Mouse (Mus musculus): ENCODE results near the gene Dlg1. TPM values are rescaled to one million over a fixed set of nuclear protein-coding genes. Genes with fewer than 3 reads are reported as not detected.
"Not testable (repeated sequence)": the region's sequence is repeated elsewhere in the genome, so short reads cannot be mapped to it uniquely, and the experiment has no call there.

The Dlg1 gene
- polyA plus RNA-seq, 1 experiment from 2014 or later: 33.7 TPM

- H3K4me1 ChIP-seq: peaks cover 11% of the 10 kb centered on the region; the same call in 1 of the 2 replicates
Measured at GRCm38 (mm10) chr16:31696367-31696766, 33.1 kb downstream of the Dlg1 start.

GRCm38 (mm10) chr16:31697341-31697740, 34.1 kb downstream of the Dlg1 start:
- H3K4me2 ChIP-seq: no peak overlapping the region
- H3K4me3 ChIP-seq: no peak overlapping the region
- no peak for ATAC-seq (ENCODE audit: insufficient number of reproducible peaks, low FRiP score, low TSS enrichment, low read depth)
- H3K9ac ChIP-seq: no peak overlapping the region
- 80% methylated on average over 4 of the region's 4 CpGs for WGBS
- no peak overlapping the region for H3K27ac ChIP-seq
- H3K9me3 ChIP-seq: no peaks in the 10 kb centered on the region
- H3K36me3 ChIP-seq: no peaks in the 10 kb centered on the region
- H3K27me3 ChIP-seq: no peaks in the 10 kb centered on the region
- peaks cover 11% of the 10 kb centered on the region; the same call in 1 of the 2 replicates for H3K4me1 ChIP-seq

More at GRCm38 (mm10) chr16:31696367-31696766, 33.1 kb downstream of the Dlg1 start:
- no peak for ATAC-seq (ENCODE audit: insufficient number of reproducible peaks, low FRiP score, low TSS enrichment, low read depth)
- WGBS: 50% methylated on average over 6 of the region's 6 CpGs
- Histone ChIP-seq H3K9ac (no peak overlapping the region), H3K27ac (no peak overlapping the region; the same call in 1 of the 2 replicates), H3K9me3 (no peaks in the 10 kb centered on the region), H3K27me3 (no peaks in the 10 kb centered on the region), H3K36me3 (no peaks in the 10 kb centered on the region), H3K4me3 (no peak overlapping the region), H3K4me2 (no peak overlapping the region)

GRCm38 (mm10) chr16:31705213-31705612, 42.0 kb downstream of the Dlg1 start:
- Histone ChIP-seq H3K4me1 (peaks cover 4% of the 10 kb centered on the region; the same call in 1 of the 2 replicates), H3K9ac (no peak overlapping the region), H3K4me3 (no peak overlapping the region), H3K27ac (no peak overlapping the region), H3K9me3 (no peaks in the 10 kb centered on the region), H3K36me3 (no peaks in the 10 kb centered on the region), H3K4me2 (no peak overlapping the region), H3K27me3 (no peaks in the 10 kb centered on the region)
- ATAC-seq (ENCODE audit: insufficient number of reproducible peaks, low FRiP score, low TSS enrichment, low read depth): no peak
- 10% methylated on average over 2 of the region's 2 CpGs for WGBS

GRCm38 (mm10) chr16:31705904-31706303, 42.7 kb downstream of the Dlg1 start:
- no peaks in the 10 kb centered on the region for H3K27me3 ChIP-seq
- H3K36me3 ChIP-seq: no peaks in the 10 kb centered on the region
- no peak for ATAC-seq (ENCODE audit: insufficient number of reproducible peaks, low FRiP score, low TSS enrichment, low read depth)
- no peak overlapping the region for H3K9ac ChIP-seq
- peaks cover 4% of the 10 kb centered on the region; the same call in 1 of the 2 replicates for H3K4me1 ChIP-seq
- WGBS: 89% methylated on average over 3 of the region's 3 CpGs
- H3K4me3 ChIP-seq: no peak overlapping the region
- H3K27ac ChIP-seq: no peak overlapping the region
- no peaks in the 10 kb centered on the region for H3K9me3 ChIP-seq
- H3K4me2 ChIP-seq: no peak overlapping the region

- no peak overlapping the region for H3K27ac ChIP-seq
Measured at GRCm38 (mm10) chr16:31707326-31707725, 44.1 kb downstream of the Dlg1 start.

GRCm38 (mm10) chr16:31722991-31723390, 59.7 kb downstream of the Dlg1 start:
- 84% methylated on average over 1 of the region's 1 CpGs for WGBS
- no peak overlapping the region for H3K4me2 ChIP-seq

More at GRCm38 (mm10) chr16:31707326-31707725, 44.1 kb downstream of the Dlg1 start:
- 72% methylated on average over 3 of the region's 3 CpGs for WGBS
- Histone ChIP-seq H3K9me3 (no peaks in the 10 kb centered on the region), H3K4me2 (no peak overlapping the region), H3K36me3 (no peaks in the 10 kb centered on the region), H3K4me1 (peaks cover 4% of the 10 kb centered on the region; the same call in 1 of the 2 replicates), H3K9ac (no peak overlapping the region), H3K27me3 (no peaks in the 10 kb centered on the region), H3K4me3 (no peak overlapping the region)
- ATAC-seq (ENCODE audit: insufficient number of reproducible peaks, low FRiP score, low TSS enrichment, low read depth): no peak

GRCm38 (mm10) chr16:31724121-31724520, 60.9 kb downstream of the Dlg1 start:
- no peak for ATAC-seq (ENCODE audit: insufficient number of reproducible peaks, low FRiP score, low TSS enrichment, low read depth)

More at GRCm38 (mm10) chr16:31722991-31723390, 59.7 kb downstream of the Dlg1 start:
- H3K9me3 ChIP-seq: no peaks in the 10 kb centered on the region
- no peaks in the 10 kb centered on the region for H3K36me3 ChIP-seq
- ATAC-seq (ENCODE audit: insufficient number of reproducible peaks, low FRiP score, low TSS enrichment, low read depth): no peak
- no peak overlapping the region for H3K27ac ChIP-seq
- no peaks in the 10 kb centered on the region for H3K27me3 ChIP-seq
- no peaks in the 10 kb centered on the region for H3K4me1 ChIP-seq
- no peak overlapping the region for H3K9ac ChIP-seq
- no peak overlapping the region for H3K4me3 ChIP-seq

GRCm38 (mm10) chr16:31724818-31725217, 61.6 kb downstream of the Dlg1 start:
- no peak for ATAC-seq (ENCODE audit: insufficient number of reproducible peaks, low FRiP score, low TSS enrichment, low read depth)
- no peaks in the 10 kb centered on the region for H3K36me3 ChIP-seq
- no peak overlapping the region for H3K9ac ChIP-seq
- no peak overlapping the region for H3K4me3 ChIP-seq
- H3K4me1 ChIP-seq: no peaks in the 10 kb centered on the region
- no peak overlapping the region for H3K4me2 ChIP-seq
- 84% methylated on average over 4 of the region's 4 CpGs for WGBS
- no peaks in the 10 kb centered on the region for H3K9me3 ChIP-seq
- H3K27me3 ChIP-seq: no peaks in the 10 kb centered on the region
- no peak overlapping the region for H3K27ac ChIP-seq

More at GRCm38 (mm10) chr16:31724121-31724520, 60.9 kb downstream of the Dlg1 start:
- H3K27ac ChIP-seq: no peak overlapping the region
- H3K4me2 ChIP-seq: no peak overlapping the region
- H3K9me3 ChIP-seq: no peaks in the 10 kb centered on the region
- no peak overlapping the region for H3K9ac ChIP-seq
- whole genome bisulfite sequencing: 5% methylated on average over 1 of the region's 1 CpGs
- no peak overlapping the region for H3K4me3 ChIP-seq
- H3K4me1 ChIP-seq: no peaks in the 10 kb centered on the region
- no peaks in the 10 kb centered on the region for H3K27me3 ChIP-seq
- no peaks in the 10 kb centered on the region for H3K36me3 ChIP-seq

GRCm38 (mm10) chr16:31730971-31731370, 67.7 kb downstream of the Dlg1 start:
- not testable (repeated sequence) for H3K27ac ChIP-seq; H3K9ac ChIP-seq; ATAC-seq (ENCODE audit: insufficient number of reproducible peaks, low FRiP score, low TSS enrichment, low read depth); H3K4me3 ChIP-seq; H3K9me3 ChIP-seq; H3K36me3 ChIP-seq; H3K4me1 ChIP-seq; H3K4me2 ChIP-seq; H3K27me3 ChIP-seq
- 100% methylated on average over 1 of the region's 1 CpGs for WGBS

- ATAC-seq (ENCODE audit: insufficient number of reproducible peaks, low FRiP score, low TSS enrichment, low read depth): no peak
- H3K4me1 ChIP-seq: 0 out of 2 replicates have a peak, but pooled peaks cover 2% of the 10 kb centered on the region
- no peaks in the 10 kb centered on the region for H3K27me3 ChIP-seq
- no peak overlapping the region for H3K4me3 ChIP-seq
- no peak overlapping the region for H3K9ac ChIP-seq
- no peaks in the 10 kb centered on the region for H3K9me3 ChIP-seq
- H3K4me2 ChIP-seq: no peak overlapping the region
- H3K27ac ChIP-seq: no peak overlapping the region
- WGBS: 87% methylated on average over 4 of the region's 4 CpGs
- H3K36me3 ChIP-seq: no peaks in the 10 kb centered on the region
Measured at GRCm38 (mm10) chr16:31737081-31737480, 73.8 kb downstream of the Dlg1 start.

- ATAC-seq (ENCODE audit: insufficient number of reproducible peaks, low FRiP score, low TSS enrichment, low read depth): no peak
- H3K27me3 ChIP-seq: no peaks in the 10 kb centered on the region
- H3K4me3 ChIP-seq: no peak overlapping the region
- no peaks in the 10 kb centered on the region for H3K36me3 ChIP-seq
- no peaks in the 10 kb centered on the region for H3K9me3 ChIP-seq
- WGBS: 48% methylated on average over 3 of the region's 3 CpGs
- H3K4me2 ChIP-seq: no peak overlapping the region
- H3K4me1 ChIP-seq: 0 out of 2 replicates have a peak, but pooled peaks cover 2% of the 10 kb centered on the region
- no peak overlapping the region for H3K9ac ChIP-seq
- no peak overlapping the region for H3K27ac ChIP-seq
Measured at GRCm38 (mm10) chr16:31737761-31738160, 74.5 kb downstream of the Dlg1 start.

GRCm38 (mm10) chr16:31740271-31740670, 77.0 kb downstream of the Dlg1 start:
- Histone ChIP-seq H3K27me3 (no peaks in the 10 kb centered on the region), H3K4me2 (no peak overlapping the region), H3K4me1 (0 out of 2 replicates have a peak, but pooled peaks cover 2% of the 10 kb centered on the region), H3K4me3 (no peak overlapping the region), H3K27ac (no peak overlapping the region), H3K36me3 (peaks cover 4% of the 10 kb centered on the region), H3K9ac (no peak overlapping the region), H3K9me3 (peaks cover 4% of the 10 kb centered on the region; the same call in 1 of the 2 replicates)
- WGBS: 50% methylated on average over 8 of the region's 8 CpGs
- ATAC-seq (ENCODE audit: insufficient number of reproducible peaks, low FRiP score, low TSS enrichment, low read depth): no peak

GRCm38 (mm10) chr16:31740704-31741103, 77.5 kb downstream of the Dlg1 start:
- Histone ChIP-seq H3K4me1 (0 out of 2 replicates have a peak, but pooled peaks cover 2% of the 10 kb centered on the region), H3K9ac (no peak overlapping the region), H3K27ac (no peak overlapping the region), H3K36me3 (peaks cover 5% of the 10 kb centered on the region), H3K4me2 (no peak overlapping the region), H3K4me3 (no peak overlapping the region), H3K27me3 (no peaks in the 10 kb centered on the region), H3K9me3 (peaks cover 4% of the 10 kb centered on the region; the same call in 1 of the 2 replicates)
- no peak for ATAC-seq (ENCODE audit: insufficient number of reproducible peaks, low FRiP score, low TSS enrichment, low read depth)
- 65% methylated on average over 5 of the region's 5 CpGs for WGBS

Measured in limb, embryonic 15.5 days (tissue).